Mouse (Mus musculus) urinary bladder, adult 2 months (tissue): ENCODE data around the gene Sergef. TPM values are rescaled to one million over a fixed set of nuclear protein-coding genes. Genes with fewer than 3 reads are reported as not detected.

Experiments
- DNase-seq: peaks from one replicate; pipeline ENCODE4 v3.0.0; 2022; ENCODE audit warnings: low spot score
- polyA plus RNA-seq: library from polyadenylated mRNA; depleted of rRNA; stranded (reverse); fragments of >200 nt; gene quantifications from 2 replicates; pipeline ENCODE4 v1.2.3, GENCODE M21; 2012

Sergef gene
- polyA plus RNA-seq, 1 experiment: 7.5 TPM

DNA sequence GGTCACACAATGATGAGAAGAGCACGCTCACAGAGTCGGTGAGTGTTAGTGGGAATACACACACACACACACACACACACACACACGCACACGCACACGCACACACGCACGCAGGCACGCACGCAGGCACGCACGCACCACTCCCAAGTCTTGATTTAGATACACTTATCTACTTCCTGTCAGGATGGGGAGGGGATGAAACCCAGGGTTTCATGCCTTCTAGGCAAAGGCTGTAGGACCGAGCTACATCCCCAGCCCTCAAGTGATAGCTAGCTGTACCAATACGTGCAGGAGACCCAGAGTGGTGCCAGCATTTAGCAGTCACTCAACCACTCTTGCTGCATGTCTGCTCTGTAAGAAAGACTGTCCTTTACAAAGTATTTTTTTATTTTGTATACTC is 137.0 kb downstream of the Sergef start:
- no peak for DNase-seq

GRCm38 (mm10) chr7:46501458-46501857 is 138.1 kb downstream of the Sergef start:
- DNase-seq: no peak

DNA sequence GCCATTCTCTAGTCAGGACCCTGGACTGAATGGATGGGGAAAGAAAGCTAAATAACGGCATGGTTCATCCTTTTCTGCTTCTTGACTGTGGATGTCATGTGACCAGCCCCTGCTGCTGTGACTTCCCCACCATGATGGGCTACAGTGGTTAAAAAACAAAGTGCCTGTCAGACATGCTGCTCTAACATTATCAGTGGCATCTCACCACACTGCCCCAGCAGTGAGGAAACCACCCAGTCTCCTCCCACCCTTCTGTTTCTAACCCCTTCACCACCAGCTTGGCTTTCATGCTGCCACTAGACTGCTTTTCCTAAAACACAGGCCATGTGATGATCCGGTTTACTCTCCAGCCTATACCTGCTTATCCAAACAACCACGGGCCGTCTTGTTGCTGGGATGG is 140.0 kb downstream of the Sergef start:
- DNase-seq: no peak

DNA sequence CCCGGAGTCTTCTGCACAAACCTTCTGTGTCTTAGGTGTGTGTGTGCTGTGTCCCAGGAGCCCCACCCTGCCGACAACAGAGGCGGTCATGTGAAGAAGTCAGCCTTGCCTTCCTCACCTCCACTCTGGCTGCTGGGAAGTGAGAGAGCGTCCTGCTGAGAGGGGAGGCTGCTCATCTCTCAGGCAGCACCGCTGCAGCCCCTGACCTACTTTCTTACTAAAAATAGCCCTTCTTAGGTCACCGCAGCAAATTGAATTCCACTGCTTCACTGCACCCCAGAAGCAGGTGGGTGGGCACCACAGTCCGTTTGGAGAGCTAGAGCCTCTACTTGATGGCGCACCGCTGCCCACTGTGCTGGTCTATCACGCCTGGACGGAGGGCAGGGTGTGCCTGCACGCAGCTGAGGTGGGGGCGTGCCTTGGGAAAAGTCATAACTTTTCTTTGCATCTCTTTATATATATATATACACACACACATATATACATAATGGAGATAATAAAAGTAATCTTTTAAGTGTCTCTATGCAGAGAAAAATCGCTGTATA is 147.4 kb downstream of the Sergef start:
- no peak for DNase-seq

DNA sequence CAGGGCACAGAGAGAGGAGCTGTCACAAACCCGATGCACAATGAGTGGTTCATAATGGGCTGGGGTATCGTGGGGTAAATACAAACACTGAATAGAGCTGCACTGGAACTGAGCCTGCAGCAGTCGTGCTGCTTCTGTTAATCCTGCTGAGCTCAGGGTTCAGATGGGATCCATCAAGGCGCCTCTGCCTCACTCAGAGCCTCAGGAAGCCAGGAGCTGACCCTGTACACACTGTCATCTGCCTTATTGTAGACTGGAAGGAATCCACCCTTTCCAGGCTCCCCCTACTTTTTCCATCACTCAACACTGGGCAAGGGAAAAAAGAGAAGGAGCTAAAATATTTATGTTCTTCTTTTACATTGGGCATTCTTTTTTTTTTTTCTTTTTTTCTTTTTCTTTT is 152.3 kb downstream of the Sergef start:
- no peak for DNase-seq

DNA sequence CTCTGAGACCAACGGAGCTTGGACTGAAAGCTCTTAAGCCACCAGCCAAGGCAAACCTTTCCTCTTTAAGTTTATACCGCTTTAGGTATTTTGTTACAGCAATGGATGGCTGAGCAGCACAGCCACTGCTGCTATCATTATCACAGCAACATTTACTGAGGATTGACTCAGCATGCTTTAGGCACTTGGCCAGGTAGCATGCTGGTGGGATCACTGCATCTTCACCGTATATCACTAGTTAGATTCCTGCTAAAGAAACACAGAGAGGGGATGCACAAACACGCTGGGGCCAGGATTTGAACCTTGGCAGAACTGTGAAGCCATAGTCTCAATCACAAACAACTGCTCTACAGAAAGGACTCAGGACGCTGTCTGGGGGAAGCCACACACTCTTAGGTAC is 152.8 kb downstream of the Sergef start:
- no peak for DNase-seq

DNA sequence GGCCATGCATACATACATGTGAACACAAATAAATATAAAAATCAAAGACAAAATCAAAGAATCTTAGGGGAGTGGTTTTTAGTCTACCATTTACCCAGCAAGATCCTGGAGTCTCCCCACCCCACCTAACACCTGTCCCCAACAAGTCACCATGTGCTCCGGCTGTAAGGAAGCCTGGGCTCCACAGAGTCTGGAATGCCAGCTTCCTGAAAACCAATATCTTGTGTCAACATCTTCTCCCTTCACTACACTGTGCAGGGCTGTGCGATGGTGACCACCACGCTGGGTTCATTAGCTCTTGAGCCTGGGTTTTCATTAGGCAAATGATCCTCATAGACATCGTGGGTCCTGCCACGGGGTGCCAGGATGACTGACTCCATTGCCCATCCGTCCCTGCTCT is 155.4 kb downstream of the Sergef start:
- no peak for DNase-seq

DNA sequence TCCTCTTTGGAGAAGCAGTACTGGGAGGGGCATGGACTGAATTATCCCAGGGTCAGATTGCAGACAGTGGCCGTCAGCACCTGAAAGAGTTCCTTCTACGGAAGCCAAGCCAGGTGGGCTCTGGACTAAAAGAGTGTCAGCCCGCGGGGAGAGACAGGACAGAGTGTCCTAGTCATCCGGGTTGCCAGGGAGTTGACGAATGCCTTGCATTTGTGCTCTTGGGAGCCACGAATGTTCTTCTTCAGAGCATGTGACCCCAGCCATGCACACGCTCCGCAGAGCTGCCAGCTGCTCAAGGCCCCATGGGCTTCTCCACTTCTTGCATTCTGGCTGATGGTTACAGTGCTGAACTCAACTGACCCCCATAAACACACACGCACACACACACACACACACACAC is 156.6 kb downstream of the Sergef start:
- no peak for DNase-seq

DNA sequence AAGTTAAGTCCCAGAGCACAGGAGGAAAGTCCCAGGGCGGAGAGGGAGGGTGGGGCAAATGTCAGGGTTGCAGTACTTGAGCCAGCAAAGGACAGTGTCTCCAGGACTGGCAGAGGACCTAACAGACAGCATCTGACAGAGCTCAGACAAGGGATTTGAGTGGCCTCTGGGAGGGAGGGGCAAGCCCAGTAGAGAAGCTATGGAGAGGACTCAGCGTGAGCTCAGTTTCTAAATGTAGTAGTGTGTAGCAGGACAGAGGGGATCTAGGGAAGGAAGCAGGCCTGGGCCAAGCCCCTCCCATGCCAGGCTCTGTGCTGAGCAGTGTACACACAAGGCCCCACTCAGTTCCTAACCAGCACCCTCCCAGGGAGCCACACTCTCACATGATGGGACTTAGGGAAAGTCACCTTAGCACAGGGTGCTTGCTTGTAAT is 157.5 kb downstream of the Sergef start:
- DNase-seq: no peak

DNA sequence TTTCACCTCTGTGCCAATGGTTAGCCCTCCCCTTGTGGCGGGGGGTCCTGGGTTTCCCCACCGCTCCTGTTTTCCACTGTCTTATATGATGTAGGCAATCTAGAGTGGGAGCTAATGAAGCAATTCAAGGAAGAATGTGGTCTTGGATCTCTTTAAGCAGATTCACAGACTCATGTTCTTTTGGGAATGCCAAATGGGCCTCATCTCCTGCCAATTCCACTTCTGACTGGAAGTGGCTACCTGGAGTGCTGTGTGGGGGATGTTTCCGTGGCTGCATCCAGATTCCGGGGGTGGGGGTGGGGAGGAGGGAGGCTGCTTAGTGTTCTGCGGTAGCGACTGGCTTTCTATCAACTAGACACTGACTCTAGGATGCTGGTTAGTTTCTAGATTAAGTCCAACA is 159.8 kb downstream of the Sergef start:
- no peak for DNase-seq

DNA sequence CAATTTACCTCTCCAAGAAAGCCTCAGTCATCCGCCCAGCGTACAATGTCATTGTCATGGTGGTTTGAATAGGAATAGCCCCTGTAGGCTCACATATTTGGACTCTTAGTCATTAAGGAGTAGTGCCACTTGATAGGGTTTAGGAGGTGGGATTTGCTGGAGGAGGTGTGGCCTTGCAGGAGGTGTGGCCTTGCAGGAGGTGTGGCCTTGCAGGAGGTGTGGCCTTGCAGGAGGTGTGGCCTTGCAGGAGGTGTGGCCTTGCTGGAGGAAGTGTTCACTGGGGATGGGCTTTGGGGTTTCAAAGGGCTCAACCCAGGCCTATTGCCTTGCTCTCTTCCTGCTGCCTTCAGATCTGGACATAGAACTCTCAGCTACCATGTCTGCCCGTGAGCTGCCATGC is 162.2 kb downstream of the Sergef start:
- DNase-seq: no peak

DNA sequence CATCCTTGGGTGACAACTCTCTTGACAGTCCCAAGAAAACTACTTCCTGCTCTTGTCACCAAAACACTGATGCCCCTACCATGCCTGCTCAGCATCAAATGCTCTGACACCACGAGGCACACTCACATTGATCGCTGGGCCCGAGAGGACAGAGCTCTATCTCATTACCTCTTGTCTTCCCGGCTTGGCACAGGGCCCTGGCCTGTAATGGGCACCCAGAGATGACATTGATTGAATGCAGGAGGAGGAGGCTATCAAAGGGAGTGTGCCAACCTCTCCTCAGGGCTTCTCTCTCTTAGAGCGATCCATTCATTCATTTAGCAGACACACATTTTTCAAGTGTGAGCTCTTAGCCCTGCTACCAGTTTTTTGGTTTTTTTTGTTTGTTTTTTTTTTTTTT is 164.1 kb downstream of the Sergef start:
- no peak for DNase-seq

GRCm38 (mm10) chr7:46473141-46473540 is 166.5 kb downstream of the Sergef start:
- DNase-seq: no peak

DNA sequence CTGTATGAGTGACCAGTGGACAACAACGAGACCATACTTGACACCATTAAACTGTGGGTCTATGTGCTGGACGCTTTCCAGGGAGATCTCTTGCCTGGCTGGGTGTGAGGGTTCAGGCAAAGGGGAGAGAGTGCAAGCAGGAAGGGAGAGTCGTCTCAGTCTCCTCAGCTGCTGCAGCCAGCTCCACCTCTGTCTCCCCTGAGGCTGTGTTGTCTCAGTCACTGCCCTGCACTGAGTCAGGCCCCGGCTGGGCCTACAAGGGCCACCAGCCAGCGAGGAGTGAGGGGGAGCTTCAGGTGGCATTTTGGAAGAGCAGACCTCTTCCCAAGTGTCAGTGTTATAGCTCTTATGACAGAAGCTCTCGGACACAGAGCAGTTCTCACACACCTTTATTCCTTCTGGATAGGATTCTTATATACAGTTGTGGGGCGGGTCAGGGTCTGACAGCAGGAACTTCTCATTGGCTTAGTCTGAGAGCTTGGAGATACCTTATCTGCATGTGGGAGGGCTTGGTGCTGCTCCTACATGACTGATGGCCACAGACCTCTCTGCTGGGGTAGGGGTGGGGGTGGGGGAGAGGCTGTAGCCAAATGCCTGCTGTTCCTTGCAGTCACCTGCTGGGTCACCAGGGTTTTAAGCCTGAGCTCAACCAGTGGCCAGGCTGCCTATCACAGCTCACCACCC is 168.4 kb downstream of the Sergef start:
- no peak for DNase-seq

- no peak for DNase-seq
Measured at GRCm38 (mm10) chr7:46469542-46469941, 170.1 kb downstream of the Sergef start.

- DNase-seq: no peak
Measured at GRCm38 (mm10) chr7:46466422-46466981, 173.1 kb downstream of the Sergef start.

GRCm38 (mm10) chr7:46463136-46463535 is 176.5 kb downstream of the Sergef start:
- DNase-seq: no peak

DNA sequence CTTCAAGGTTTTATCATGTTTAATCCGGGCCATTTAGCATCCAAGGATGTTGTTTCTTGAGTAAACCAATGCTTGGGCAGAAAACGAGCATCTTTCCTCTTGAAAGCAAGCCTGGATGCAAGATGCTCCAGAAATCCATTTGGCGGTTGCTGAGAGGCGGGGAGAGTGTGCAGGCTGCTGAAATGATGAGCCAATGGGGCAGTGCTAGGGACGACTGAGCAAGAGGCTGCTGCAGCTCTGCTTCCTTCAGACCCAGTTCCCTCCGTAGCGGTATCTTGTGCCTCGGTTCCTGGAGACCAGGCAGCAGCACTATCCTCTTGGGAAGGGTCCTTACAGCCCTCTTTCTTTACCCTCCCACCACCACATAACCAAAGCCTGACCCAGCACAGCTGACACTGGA is 177.3 kb downstream of the Sergef start:
- no peak for DNase-seq

GRCm38 (mm10) chr7:46459605-46460245 is 179.9 kb downstream of the Sergef start:
- no peak for DNase-seq

- no peak for DNase-seq
Measured at GRCm38 (mm10) chr7:46459200-46459599, 180.4 kb downstream of the Sergef start.

DNA sequence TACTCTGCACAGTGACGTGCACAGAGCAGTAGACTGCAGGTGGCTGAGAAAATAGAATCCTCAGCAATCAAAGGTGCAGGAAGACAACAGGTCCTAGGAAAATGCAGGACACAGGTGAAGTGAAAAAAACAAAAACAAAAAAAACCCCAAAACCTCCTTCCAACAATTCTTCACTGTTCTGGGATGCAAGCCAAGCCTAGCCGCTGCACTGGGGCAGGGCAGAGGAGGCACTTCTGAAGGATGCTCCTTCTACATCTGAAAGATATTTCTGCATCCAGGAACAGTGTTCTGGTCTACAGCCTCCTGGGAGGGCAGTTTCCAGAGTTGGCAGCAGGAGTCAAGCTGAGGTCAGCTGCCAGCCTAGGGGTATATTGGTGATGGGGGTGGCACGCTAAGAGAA is 181.7 kb downstream of the Sergef start:
- no peak for DNase-seq

DNA sequence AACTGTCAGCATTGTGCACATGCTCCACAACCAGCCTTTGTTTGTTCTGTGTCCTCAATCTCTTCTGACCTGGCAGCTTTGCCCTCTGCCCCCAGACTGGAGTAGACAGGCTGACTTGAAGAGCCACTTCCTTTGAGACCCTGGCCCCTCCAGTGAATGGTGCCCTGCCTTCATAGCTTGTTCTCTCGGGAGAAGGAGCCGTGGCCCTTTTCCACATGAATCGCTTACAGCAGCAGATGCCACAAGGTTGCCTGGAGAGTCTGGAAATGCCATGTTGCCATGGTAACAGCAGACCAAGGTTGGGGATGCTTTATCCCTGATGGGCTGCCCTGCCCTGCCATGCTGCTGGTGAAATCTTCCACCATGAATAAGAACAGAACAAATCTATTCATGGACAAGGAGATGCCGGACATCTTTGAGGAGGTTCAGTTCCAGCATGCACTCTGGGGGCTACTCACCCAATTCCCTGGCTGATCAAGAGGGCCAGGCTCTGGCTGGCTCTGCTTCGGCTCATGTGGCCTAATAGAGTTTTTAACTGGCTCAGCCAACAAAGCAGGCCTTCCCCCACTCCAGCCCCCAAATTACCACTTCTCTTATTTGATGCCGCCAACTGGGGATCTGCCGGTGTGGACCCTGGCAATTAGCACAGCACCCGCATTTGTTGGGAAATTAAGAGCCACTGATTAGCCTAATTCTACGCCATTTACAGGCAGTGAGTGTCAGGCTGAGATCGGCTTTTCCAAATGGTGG is 185.5 kb downstream of the Sergef start:
- DNase-seq: no peak
